Mouse (Mus musculus) neural tube, embryonic 10.5 days (tissue): ENCODE results near the gene Hmces.

ENCODE experiments used
- DNase-seq: peaks from one replicate; pipeline ENCODE4 v3.0.0-alpha.2; 2017; ENCODE audit warnings: low spot score; ENCODE audit errors: extremely low spot score

Gene Hmces

GRCm38 (mm10) chr6:87913661-87914325, at the start of gene Hmces:
Gene Hmces, plus strand, starts transcription at chr6:87913935.
- DNase-seq, result peak; percentile 71

DNA sequence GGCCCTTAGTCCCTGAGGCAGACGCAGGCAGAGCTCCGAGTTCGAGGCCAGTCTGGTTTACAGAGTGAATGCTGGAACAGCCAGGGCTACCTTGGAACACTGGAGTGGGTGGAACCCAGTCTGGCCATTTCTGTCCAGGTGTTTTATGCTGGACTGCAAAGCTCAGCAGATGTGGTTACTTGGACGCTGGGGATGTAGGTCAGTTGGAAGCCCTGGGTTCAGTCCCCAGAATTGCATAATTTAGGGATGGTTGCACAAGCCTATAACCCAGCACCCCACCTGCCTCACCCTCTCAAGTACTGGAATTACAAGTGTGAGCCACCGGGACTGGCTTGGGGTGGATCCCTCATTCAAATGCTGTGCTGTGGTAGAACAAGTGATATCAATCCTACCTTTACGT, 47.5 kb upstream of the Hmces start:
- DNase-seq, result no peak

DNA sequence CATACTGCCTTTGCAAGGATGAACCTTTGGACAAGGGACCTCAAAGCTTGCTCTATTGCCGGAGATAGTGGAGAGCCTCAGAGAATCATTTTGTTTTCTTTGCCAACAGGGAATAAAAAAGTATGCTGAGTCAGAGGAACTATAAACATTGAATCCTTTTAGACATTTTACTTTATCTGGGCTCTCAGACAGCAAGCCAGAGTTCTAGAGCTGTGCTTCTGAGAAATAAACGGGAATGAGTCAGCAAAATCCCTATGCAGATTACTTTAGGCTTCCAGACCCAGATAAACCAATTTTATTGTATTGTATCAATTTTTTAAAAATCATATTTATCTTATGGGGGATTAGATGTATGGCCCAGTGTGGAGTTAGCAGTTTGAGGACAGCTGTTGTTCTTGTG, 46.5 kb upstream of the Hmces start:
- no peak for DNase-seq

GRCm38 (mm10) chr6:87868871-87869506, 44.7 kb upstream of the Hmces start:
- no peak for DNase-seq

- no peak for DNase-seq
Observed at GRCm38 (mm10) chr6:87870440-87870839, 43.3 kb upstream of the Hmces start.

GRCm38 (mm10) chr6:87871240-87871639, 42.5 kb upstream of the Hmces start:
- DNase-seq, result no peak

DNA sequence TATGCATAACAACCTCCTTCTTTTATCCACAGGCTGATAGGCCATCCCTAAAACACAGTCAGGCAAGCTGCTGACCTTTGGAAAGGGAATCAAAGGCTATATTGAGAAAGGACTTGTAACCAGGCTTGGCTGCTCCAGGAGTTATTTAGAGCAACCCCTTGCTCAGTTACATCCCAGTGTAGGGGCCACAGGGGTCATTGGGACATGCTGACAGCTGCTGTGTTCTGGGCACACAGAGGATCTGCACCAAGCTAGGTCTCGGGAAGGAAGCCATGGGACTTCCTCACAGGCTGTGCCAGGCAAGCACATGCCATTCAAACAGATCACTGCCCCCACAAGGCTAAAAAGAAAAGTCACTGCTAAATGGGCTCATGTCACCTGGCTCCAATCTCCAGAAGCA, 40.6 kb upstream of the Hmces start:
- DNase-seq, result no peak

GRCm38 (mm10) chr6:87873963-87874362, 39.8 kb upstream of the Hmces start:
- DNase-seq, result no peak

DNA sequence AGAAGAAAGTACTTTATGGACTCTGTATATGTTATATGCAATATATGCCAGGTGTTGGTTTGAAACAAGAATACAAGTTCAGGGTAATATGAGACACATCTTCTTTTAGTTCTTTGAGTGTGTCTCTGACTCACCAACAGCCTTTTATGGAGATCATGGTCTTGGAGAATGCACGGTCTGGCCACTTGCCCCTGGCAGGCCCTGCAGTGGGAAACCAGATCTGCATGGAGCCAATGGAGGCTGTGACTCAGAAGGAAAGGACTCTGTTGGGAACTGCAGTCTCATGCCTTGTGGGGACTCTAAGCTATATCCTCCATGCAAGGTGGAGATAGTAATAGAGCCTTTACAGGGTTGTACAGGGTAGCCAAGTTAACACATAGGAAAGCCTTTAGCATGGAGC, 38.7 kb upstream of the Hmces start:
- no peak for DNase-seq

DNA sequence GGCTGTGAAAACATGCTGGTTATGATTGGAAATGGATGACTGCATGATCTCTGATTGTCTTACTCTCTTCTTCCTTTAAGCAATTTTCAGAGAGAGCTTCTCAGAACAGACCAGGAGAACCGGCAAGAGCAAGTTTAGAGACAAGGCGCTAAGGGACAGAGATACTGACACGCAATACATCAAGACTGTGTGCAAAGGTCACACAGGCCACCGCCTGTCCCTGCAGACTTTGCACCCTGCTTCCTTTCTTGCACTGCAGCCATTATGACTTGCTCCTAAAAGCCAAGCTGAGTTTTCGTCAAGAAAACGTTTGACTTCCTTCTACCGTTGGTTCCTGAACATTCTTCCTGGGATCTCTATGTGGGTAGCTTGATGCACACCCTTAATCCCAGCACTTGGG, 38.2 kb upstream of the Hmces start:
- DNase-seq, result no peak

- no peak for DNase-seq
Observed at GRCm38 (mm10) chr6:87876068-87876643, 37.6 kb upstream of the Hmces start.

- no peak for DNase-seq
Observed at GRCm38 (mm10) chr6:87879010-87879409, 34.7 kb upstream of the Hmces start.

DNA sequence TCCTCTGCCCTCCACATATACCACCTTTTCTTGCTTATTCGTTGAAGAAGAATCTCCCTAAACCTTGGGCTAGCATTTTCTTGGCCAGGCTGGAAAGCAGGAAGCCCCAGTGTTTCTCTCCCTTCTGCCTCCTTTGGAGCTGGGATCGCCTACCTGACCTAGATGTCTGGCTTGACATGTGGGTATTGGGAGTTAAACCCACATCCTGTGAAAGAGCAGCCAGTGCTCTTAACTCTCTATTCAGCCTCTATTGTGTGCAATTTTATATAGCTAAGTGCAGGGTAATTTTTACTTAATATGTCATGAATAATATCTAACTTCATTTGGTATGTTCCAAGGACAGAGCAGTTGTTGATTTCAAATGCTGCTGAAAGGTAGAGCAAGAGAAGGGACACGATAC, 34.1 kb upstream of the Hmces start:
- no peak for DNase-seq

- DNase-seq, result no peak
Observed at GRCm38 (mm10) chr6:87882221-87882620, 31.5 kb upstream of the Hmces start.

- no peak for DNase-seq
Observed at GRCm38 (mm10) chr6:87882816-87883215, 30.9 kb upstream of the Hmces start.

GRCm38 (mm10) chr6:87886721-87887120, 27.0 kb upstream of the Hmces start:
- DNase-seq, result no peak

DNA sequence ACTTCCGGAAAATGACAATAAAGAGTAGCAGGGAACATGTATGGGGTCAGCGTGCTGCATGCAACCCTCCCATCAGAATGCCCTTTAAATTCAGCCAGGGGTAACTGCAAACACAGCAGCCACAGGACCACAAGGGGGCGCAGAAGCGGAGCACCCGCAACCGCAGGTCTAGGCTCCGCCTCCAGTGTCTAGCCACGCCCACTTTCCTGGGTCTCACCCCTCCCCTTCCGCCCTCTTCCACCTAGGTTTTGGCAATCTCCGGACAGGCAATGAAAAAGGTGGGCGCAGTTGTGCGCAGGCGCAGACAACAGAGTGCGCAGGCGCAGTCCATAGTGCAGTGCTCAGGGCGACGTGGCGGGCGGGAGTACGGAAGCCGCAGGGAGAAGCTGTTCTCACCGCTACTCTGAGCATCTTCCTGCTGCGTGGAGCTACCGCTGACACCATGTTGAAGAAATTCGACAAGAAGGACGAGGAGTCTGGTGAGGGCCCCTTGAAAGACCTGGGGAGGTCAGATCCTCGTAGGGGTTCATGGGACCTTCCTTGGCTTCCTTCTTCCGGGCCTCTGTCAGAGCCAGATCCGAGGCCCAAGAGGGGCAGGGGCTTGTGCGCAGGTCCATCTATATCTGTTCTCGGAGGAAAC, 26.0 kb upstream of the Hmces start, which contains the start of gene Copg1:
Gene Copg1 (plus strand): TSS at position 221 of the 640 bp plus-strand sequence.
- DNase-seq, result peak; percentile 100

DNA sequence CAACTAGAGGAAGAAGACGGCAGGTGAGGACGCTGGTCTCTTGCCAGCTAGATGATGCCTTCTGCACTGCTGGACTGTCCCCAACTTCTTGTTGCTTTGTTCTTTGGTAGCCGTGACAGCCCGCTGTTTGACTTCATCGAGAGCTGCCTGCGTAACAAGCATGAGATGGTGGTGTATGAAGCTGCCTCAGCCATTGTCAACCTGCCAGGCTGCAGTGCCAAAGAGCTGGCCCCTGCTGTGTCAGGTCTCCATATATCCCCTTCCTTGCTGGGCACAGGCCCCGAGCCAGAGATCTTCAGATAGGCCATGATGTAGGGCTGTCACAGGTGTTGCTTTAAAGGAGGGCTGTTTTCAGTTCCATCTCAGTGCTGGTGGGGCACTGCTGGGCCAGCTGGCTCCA, 19.8 kb upstream of the Hmces start:
- no peak for DNase-seq

- no peak for DNase-seq
Observed at GRCm38 (mm10) chr6:87898028-87898427, 15.7 kb upstream of the Hmces start.

- DNase-seq, result no peak
Observed at GRCm38 (mm10) chr6:87906632-87907031, 7.1 kb upstream of the Hmces start.

DNA sequence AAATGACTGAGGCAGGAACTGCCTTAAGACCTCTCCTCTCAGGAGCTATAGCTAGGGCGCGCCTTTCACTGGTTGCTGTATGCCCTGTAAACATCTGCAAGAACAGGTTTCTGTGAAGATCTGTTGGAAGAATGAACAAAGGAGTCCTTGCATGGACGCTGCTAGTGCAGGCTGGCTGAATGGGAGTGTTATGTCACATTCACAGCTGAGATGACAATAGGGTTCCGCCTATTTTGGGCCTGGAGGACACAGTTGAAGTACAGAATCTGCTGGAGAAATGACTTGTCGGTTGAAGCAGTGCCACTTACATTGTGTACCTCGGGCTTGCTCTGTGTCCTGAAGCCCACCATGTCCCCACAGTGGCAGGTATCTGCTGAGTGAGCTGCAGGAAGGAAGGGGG, 4.6 kb upstream of the Hmces start:
- no peak for DNase-seq

- DNase-seq, result no peak
Observed at GRCm38 (mm10) chr6:87911559-87911958, 2.2 kb upstream of the Hmces start.
